Mouse (Mus musculus): Measurements from ENCODE around the gene Sval1. TPM values are rescaled to one million over a fixed set of nuclear protein-coding genes. Genes with fewer than 3 reads are reported as not detected.

The Sval1 gene
- total RNA-seq (2021), result not detected in 2 replicates
- long read RNA-seq, experiment 1, result 0 reads
- long read RNA-seq, experiment 2, result 0 reads

- DNase-seq, result no peak
Measured at GRCm38 (mm10) chr6:41951330-41951729, at the start of gene Sval1. Gene Sval1, plus strand, starts transcription at chr6:41951630.

GRCm38 (mm10) chr6:41911625-41912024 is 39.8 kb upstream of the Sval1 start:
- no peak for DNase-seq

DNA sequence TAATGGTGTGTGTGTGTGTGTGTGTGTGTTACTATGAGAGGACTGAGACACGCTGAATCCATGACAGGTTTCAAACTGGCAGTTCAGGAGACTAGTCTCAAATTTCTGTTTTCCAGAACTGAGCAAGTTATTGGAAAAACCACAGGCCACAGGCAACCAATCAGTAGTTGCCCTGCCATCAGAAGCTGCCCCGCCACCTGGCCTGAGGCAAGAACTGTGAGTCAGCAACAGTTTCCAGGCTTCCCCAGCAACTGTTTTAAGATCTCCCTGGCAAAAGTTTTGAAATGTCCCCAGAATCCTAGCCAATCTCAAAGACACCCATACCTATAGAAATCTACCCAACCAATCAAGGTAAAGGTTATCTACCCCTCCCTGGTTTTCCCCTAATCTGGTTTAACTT is 36.5 kb upstream of the Sval1 start:
- DNase-seq, result no peak

DNA sequence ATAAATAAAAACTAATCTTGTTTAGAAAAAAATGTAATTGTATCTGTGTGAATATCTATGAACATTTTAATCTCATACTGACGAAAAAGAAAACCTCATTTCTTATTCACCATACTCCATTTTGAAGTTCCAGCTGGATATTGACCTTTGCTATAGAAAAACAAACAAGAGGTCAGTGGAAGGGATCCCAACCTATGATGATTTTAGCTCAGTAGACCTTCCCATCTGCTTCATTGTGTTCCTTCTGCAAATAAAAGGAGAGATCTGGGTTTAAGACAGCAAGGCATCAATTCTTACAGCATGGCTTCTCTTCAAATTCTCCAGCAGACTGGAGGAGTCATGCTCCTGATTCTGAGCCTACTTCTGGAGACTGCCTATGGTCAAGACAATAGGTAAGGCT is 16.4 kb downstream of the Sval1 start, which contains the start of gene Sval3:
Gene Sval3, plus strand, starts transcription at position 301 of the 400 bp plus-strand sequence.
- DNase-seq, result no peak

Other genes with a start within 250 kb of the Sval1 start
- 2.0 and 8.0 TPM in 2 replicates for gene Kel, start 247.3 kb upstream of the Sval1 start, total RNA-seq (2021)
- gene Olfr459, start 176.5 kb upstream of the Sval1 start, total RNA-seq (2021), result not detected in 2 replicates
- gene Pip, start 104.1 kb upstream of the Sval1 start, total RNA-seq (2021), result not detected in 2 replicates
- not detected in 2 replicates for gene Sval2, start 98.6 kb upstream of the Sval1 start, total RNA-seq (2021)
- gene Sval3, start 16.5 kb downstream of the Sval1 start, total RNA-seq (2021), result not detected in 2 replicates
- not detected in 2 replicates for gene Sva, start 86.8 kb downstream of the Sval1 start, total RNA-seq (2021)
- gene Tas2r139, start 189.3 kb downstream of the Sval1 start, total RNA-seq (2021), result not detected in 2 replicates